8 mouse cellular contexts compared by ENCODE assay signal in the genomic region with DNA sequence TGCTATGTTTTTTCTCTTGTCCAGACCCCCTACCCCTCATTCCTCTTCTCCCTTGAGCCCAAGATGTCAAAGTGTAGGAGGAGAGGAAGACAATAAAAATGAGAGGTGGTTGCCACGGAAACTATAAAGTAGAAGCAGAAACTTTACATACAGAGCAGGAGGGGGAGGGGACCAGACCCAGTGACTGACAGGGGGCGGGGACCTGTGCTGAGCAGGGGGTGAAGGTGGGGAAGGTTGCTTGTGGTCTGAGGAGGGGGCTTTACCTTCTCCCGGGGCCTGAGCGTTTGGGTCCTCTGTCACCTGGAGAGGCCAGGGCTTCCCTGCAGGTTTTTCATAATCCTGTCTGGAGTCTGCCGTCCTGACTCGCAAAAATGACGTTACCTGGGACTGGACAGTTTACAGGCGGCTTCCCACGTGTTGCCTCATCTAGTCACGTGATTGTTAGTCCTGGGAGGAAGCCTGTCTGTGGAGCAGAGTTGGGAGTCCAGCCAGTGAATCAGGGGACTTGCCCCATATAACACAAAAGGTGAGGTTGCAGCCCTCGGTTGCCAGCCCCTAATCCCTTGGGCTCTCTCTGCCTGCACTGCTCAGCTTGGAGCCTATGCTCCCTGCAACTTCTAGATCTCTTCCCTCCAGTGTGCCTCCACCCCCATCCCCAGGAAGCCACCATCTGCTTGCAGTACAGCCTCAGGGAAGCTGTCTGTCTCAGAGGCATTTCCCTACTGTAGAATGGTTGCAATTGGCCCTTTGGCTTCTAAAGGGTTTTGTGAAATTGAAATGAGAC. TPM values are rescaled to one million over a fixed set of nuclear protein-coding genes. Genes with fewer than 3 reads are reported as not detected.
DNase-seq lines count a peak whose midpoint lies in the region; ATAC-seq lines count a peak whose summit lies in the region.

No protein-coding gene starts in this region.

- H3K4me2 ChIP-seq in forebrain, embryonic 16.5 days (ENCODE audit: low read length), result no peak overlapping the region
- peak overlapping the region; percentile 29 for H3K4me2 ChIP-seq in midbrain, embryonic 16.5 days (ENCODE audit: low read length)

- H3K9ac ChIP-seq in forebrain, embryonic 16.5 days (replicated peaks; ENCODE audit: low read depth, low read length), result no peak overlapping the region
- no peak overlapping the region for H3K9ac ChIP-seq in midbrain, embryonic 16.5 days (ENCODE audit: low read depth, low read length)

- H3K4me3 ChIP-seq in forebrain, embryonic 16.5 days (replicated peaks; ENCODE audit: low read length), result no peak overlapping the region
- H3K4me3 ChIP-seq in midbrain, embryonic 16.5 days (ENCODE audit: low read depth, low read length), result no peak overlapping the region

- peak; percentile 62 to 68 for DNase-seq in cerebellum, adult 18-20 months
- no peak for DNase-seq in cerebellum, postnatal 4 days (ENCODE audit: low spot score in 2 of 2)
- peak; percentile 67 for DNase-seq in ZHBTc4 (ENCODE audit: low read depth, low spot score)
- peak; percentile 62 to 67 for DNase-seq in layer of hippocampus, postnatal 36 days
- DNase-seq in T-cell, adult 2 months (ENCODE audit: low spot score), result no peak
- DNase-seq in kidney, adult 9 months, result no peak

- peak; percentile 70 for ATAC-seq in forebrain, embryonic 16.5 days
- peak; percentile 23 for ATAC-seq in midbrain, embryonic 16.5 days

- H3K4me1 ChIP-seq in forebrain, embryonic 16.5 days (replicated peaks; ENCODE audit: control insufficient read depth, insufficient read depth, low read length), result peaks cover 22% of the 10 kb centered on the region
- peaks cover 27% of the 10 kb centered on the region for H3K4me1 ChIP-seq in midbrain, embryonic 16.5 days (ENCODE audit: control insufficient read depth, insufficient read depth, low read length)

- peak overlapping the region; percentile 44; the same call in 1 of the 2 replicates for H3K27ac ChIP-seq in forebrain, embryonic 16.5 days (ENCODE audit: low read length)
- no peak overlapping the region for H3K27ac ChIP-seq in midbrain, embryonic 16.5 days (ENCODE audit: low read length)

- no peaks in the 10 kb centered on the region for H3K9me3 ChIP-seq in forebrain, embryonic 16.5 days (ENCODE audit: control insufficient read depth, low read length)
- H3K9me3 ChIP-seq in midbrain, embryonic 16.5 days (replicated peaks; ENCODE audit: control insufficient read depth, low read length, poor library complexity, severe bottlenecking), result no peaks in the 10 kb centered on the region

- no peaks in the 10 kb centered on the region for H3K27me3 ChIP-seq in forebrain, embryonic 16.5 days (replicated peaks; ENCODE audit: control insufficient read depth, insufficient read depth, low read length)
- H3K27me3 ChIP-seq in midbrain, embryonic 16.5 days (ENCODE audit: control insufficient read depth, insufficient read depth, low read depth, low read length), result no peaks in the 10 kb centered on the region

- H3K36me3 ChIP-seq in forebrain, embryonic 16.5 days (ENCODE audit: control insufficient read depth, insufficient read depth), result no peaks in the 10 kb centered on the region
- no peaks in the 10 kb centered on the region for H3K36me3 ChIP-seq in midbrain, embryonic 16.5 days (ENCODE audit: control insufficient read depth, insufficient read depth, low read length)

- WGBS in forebrain, embryonic 16.5 days, result 4% methylated on average over 11 of the region's 11 CpGs
- WGBS in midbrain, embryonic 16.5 days, result 5% methylated on average over 11 of the region's 11 CpGs

RNA-seq across cellular contexts. Expression of a gene that starts 52.3 kb away (rescaled TPM):
- 39.3 and 42.8 TPM in 2 replicates for polyA plus RNA-seq in forebrain, embryonic 16.5 days (2015; fragmentation: Nextera tagmentation; extraction: Ambion mirVana)
- 100 to 1,000 TPM; 102 to 108 TPM for total RNA-seq in layer of hippocampus, postnatal 36 days (2021)
- polyA plus RNA-seq in midbrain, embryonic 16.5 days (2015; fragmentation: Nextera tagmentation; extraction: Ambion mirVana), result 33.2 and 46.1 TPM in 2 replicates

Comparison
In these comparisons a context has a peak if more than half of its experiments do, and no peak if none do; other contexts are left out.
1. DNase-seq: peak in cerebellum, adult 18-20 months (2 of 2), ZHBTc4 (single experiment) and layer of hippocampus, postnatal 36 days (2 of 2); none in cerebellum, postnatal 4 days (0 of 2), T-cell, adult 2 months (single experiment) and kidney, adult 9 months (single experiment).